ENCODE assay signal across 12 mouse cellular contexts in the genomic region with DNA sequence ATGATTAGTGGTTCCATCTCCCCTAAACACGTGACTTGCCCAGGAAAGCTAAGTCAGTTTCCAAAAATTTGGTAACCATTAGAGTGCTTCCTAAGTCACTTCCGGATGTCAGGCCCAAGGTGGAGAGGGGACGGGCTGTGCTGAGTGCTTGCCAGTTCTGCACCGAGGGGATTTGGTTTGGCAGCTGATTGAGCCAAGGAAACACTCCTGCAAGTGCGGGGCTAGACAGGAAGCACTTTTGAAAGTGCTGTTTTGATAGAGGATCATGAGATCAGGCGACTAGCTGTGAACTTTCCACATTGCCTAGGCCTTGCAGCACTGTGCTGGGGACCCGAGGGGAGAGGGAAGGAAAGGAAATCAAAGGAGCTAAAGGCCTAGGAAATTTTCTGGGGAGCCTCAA.
A peak's percentile ranks its signal among the peaks of the same experiment; 100 is the strongest.
DNase-seq lines count a peak whose midpoint lies in the region; ATAC-seq and TF ChIP-seq lines count a peak whose summit lies in the region.
"Had no signal": no experiment of that assay in that cellular context is flagged by ENCODE, and none has a peak within 500 bp of the region (broad histone marks: within the 10 kb centered on the region; RNA-seq: fewer than 3 reads in every experiment).

No protein-coding gene starts in this region.

- H3K4me1 ChIP-seq in forebrain, embryonic 10.5 days = peaks cover 33% of the 10 kb centered on the region
- H3K4me1 ChIP-seq in forebrain, postnatal 0 days (ENCODE audit: insufficient read depth) = no peaks in the 10 kb centered on the region

- 74% methylated on average over 7 of the region's 7 CpGs for WGBS in forebrain, embryonic 10.5 days
- 65% methylated on average over 7 of the region's 7 CpGs for WGBS in forebrain, postnatal 0 days

- no peak overlapping the region for H3K9ac ChIP-seq in forebrain, postnatal 0 days

- no peak overlapping the region for H3K4me2 ChIP-seq in forebrain, postnatal 0 days (ENCODE audit: low read depth)

- no peak for ATAC-seq in forebrain, postnatal 0 days

- no peak overlapping the region for H3K4me3 ChIP-seq in forebrain, embryonic 10.5 days
- H3K4me3 ChIP-seq in forebrain, postnatal 0 days (ENCODE audit: low read depth, low read length) = no peak overlapping the region

- no peak for TF ChIP-seq CTCF in forebrain, postnatal 0 days (IDR thresholded peaks at IDR 0.05; ENCODE audit: low read depth)

- no peak for DNase-seq in forebrain, embryonic 10.5 days (ENCODE audit: extremely low spot score, low spot score)
- no peak for DNase-seq in forebrain, postnatal 0 days
- peak; percentile 86 for DNase-seq in heart, adult 8-10 months (ENCODE audit: low spot score)
- DNase-seq in kidney, adult 9 months = peak; percentile 76
- DNase-seq in lung, postnatal 14 days = peak; percentile 27
- DNase-seq in left cerebral cortex, adult 8-10 months (ENCODE audit: low spot score in 2 of 2) = no peak
- DNase-seq in cerebellum, postnatal 4 days (ENCODE audit: low spot score in 2 of 2) = no peak
- no peak for DNase-seq in layer of hippocampus, postnatal 10 days (ENCODE audit: low spot score in 2 of 2)
- DNase-seq: B cell, adult 2 months; cerebellum, adult 18-20 months; left cerebral cortex, postnatal 4 days had no signal

- H3K36me3 ChIP-seq in forebrain, embryonic 10.5 days (replicated peaks) = no peaks in the 10 kb centered on the region
- no peaks in the 10 kb centered on the region for H3K36me3 ChIP-seq in forebrain, postnatal 0 days (ENCODE audit: insufficient read depth)

- H3K27me3 ChIP-seq in forebrain, embryonic 10.5 days (ENCODE audit: poor library complexity, severe bottlenecking) = peaks cover 2% of the 10 kb centered on the region; the same call in 1 of the 2 replicates
- no peaks in the 10 kb centered on the region for H3K27me3 ChIP-seq in forebrain, postnatal 0 days (ENCODE audit: insufficient read depth, low read length)

- H3K9me3 ChIP-seq in forebrain, embryonic 10.5 days = no peaks in the 10 kb centered on the region
- no peaks in the 10 kb centered on the region for H3K9me3 ChIP-seq in forebrain, postnatal 0 days (ENCODE audit: low read length)

- peak overlapping the region; percentile 2; the same call in 1 of the 2 replicates for H3K27ac ChIP-seq in forebrain, embryonic 10.5 days
- no peak overlapping the region for H3K27ac ChIP-seq in forebrain, postnatal 0 days (ENCODE audit: low read depth, low read length)
- H3K27ac ChIP-seq: stomach, postnatal 0 days had no signal

Comparison
In these comparisons a context has a peak if more than half of its experiments do, and no peak if none do; other contexts are left out.
1. DNase-seq: peak in heart, adult 8-10 months (single experiment), kidney, adult 9 months (single experiment) and lung, postnatal 14 days (single experiment); none in forebrain, embryonic 10.5 days (single experiment), forebrain, postnatal 0 days (single experiment), left cerebral cortex, adult 8-10 months (0 of 2), cerebellum, postnatal 4 days (0 of 2) and layer of hippocampus, postnatal 10 days (0 of 2).